Mouse (Mus musculus) ES-Bruce4 (cell line): ENCODE measurements at regions not wholly inside any gene's neighbourhood (a gene's known extent, or its start where the extent isn't known, plus 50 kb on each side); places are given as distances from the start of the nearest gene placed in this dataset.

Source experiments
- H3K27ac ChIP-seq: 2 replicates; pipeline ENCODE4 v1.5.1; 2012; ENCODE audit warnings: low read length, inconsistent platforms; ENCODE audit not compliant: insufficient read depth
- H3K27me3 ChIP-seq: 2 replicates; pipeline ENCODE4 v1.6.1; 2012; ENCODE audit warnings: mild to moderate bottlenecking, low read length, inconsistent platforms; ENCODE audit not compliant: control insufficient read depth, poor library complexity, insufficient read depth, severe bottlenecking
- H3K36me3 ChIP-seq: 2 replicates; pipeline ENCODE4 v1.6.1; 2012; ENCODE audit warnings: inconsistent platforms, mild to moderate bottlenecking, low read length, moderate library complexity; ENCODE audit not compliant: control insufficient read depth, poor library complexity, insufficient read depth, severe bottlenecking
- H3K4me1 ChIP-seq: one replicate; pipeline ENCODE4 v1.8.1; 2011; ENCODE audit warnings: low read length; ENCODE audit not compliant: control insufficient read depth, insufficient read depth
- H3K4me3 ChIP-seq: 2 replicates; pipeline ENCODE4 v1.5.1; 2011; ENCODE audit warnings: low read depth, mild to moderate bottlenecking, low read length
- H3K9ac ChIP-seq: 2 replicates; pipeline ENCODE4 v1.6.1; 2012; ENCODE audit warnings: low read depth, mild to moderate bottlenecking, inconsistent platforms; ENCODE audit not compliant: poor library complexity, severe bottlenecking
- H3K9me3 ChIP-seq: replicated peaks from 2 replicates; pipeline ENCODE4 v1.6.1; 2012; ENCODE audit warnings: mild to moderate bottlenecking, low read length, inconsistent platforms; ENCODE audit not compliant: control insufficient read depth, poor library complexity, insufficient read depth, severe bottlenecking
- CTCF ChIP-seq: IDR thresholded peaks from one replicate; pipeline ENCODE4 v1.8.1; 2011; ENCODE audit warnings: low read depth, low read length
- EP300 ChIP-seq: IDR thresholded peaks from 2 replicates; pipeline ENCODE4 v1.6.1; 2011; ENCODE audit warnings: low read depth, low read length; ENCODE audit not compliant: insufficient read depth
- POLR2A ChIP-seq: IDR thresholded peaks from one replicate; pipeline ENCODE4 v1.8.1; 2011; ENCODE audit warnings: low read length; ENCODE audit not compliant: insufficient read depth

- H3K9ac ChIP-seq = no peak overlapping the region
- no peak overlapping the region for H3K27ac ChIP-seq
- H3K9me3 ChIP-seq = no peaks in the 10 kb centered on the region
- no peaks in the 10 kb centered on the region for H3K36me3 ChIP-seq
- H3K27me3 ChIP-seq = no peaks in the 10 kb centered on the region
- H3K4me3 ChIP-seq = no peak overlapping the region
- TF ChIP-seq CTCF (no peak), EP300 (no peak), POLR2A (no peak)
- H3K4me1 ChIP-seq = no peaks in the 10 kb centered on the region
Observed at GRCm38 (mm10) chr8:127939284-127939985, 419.0 kb upstream of the Nrp1 start.

- Histone ChIP-seq H3K36me3 (no peaks in the 10 kb centered on the region), H3K4me1 (no peaks in the 10 kb centered on the region), H3K9me3 (no peaks in the 10 kb centered on the region), H3K27ac (no peak overlapping the region), H3K27me3 (no peaks in the 10 kb centered on the region), H3K4me3 (no peak overlapping the region), H3K9ac (no peak overlapping the region)
- TF ChIP-seq CTCF (no peak), POLR2A (no peak)
Observed at GRCm38 (mm10) chr8:127939986-127940359, 418.4 kb upstream of the Nrp1 start.

GRCm38 (mm10) chr8:127942319-127942718 is 416.1 kb upstream of the Nrp1 start:
- Histone ChIP-seq H3K27me3 (no peaks in the 10 kb centered on the region), H3K27ac (no peak overlapping the region)
- TF ChIP-seq POLR2A (no peak), CTCF (no peak), EP300 (no peak)

GRCm38 (mm10) chr8:127944955-127945498 is 413.4 kb upstream of the Nrp1 start:
- no peaks in the 10 kb centered on the region for H3K27me3 ChIP-seq
- H3K9me3 ChIP-seq = no peaks in the 10 kb centered on the region
- H3K36me3 ChIP-seq = no peaks in the 10 kb centered on the region
- TF ChIP-seq POLR2A = no peak
- TF ChIP-seq EP300 = no peak
- TF ChIP-seq CTCF = no peak
- H3K27ac ChIP-seq = no peak overlapping the region
- no peaks in the 10 kb centered on the region for H3K4me1 ChIP-seq
- H3K9ac ChIP-seq = no peak overlapping the region
- H3K4me3 ChIP-seq = no peak overlapping the region

More at GRCm38 (mm10) chr8:127942319-127942718, 416.1 kb upstream of the Nrp1 start:
- H3K9me3 ChIP-seq = no peaks in the 10 kb centered on the region
- no peaks in the 10 kb centered on the region for H3K36me3 ChIP-seq
- no peak overlapping the region for H3K9ac ChIP-seq
- H3K4me1 ChIP-seq = no peaks in the 10 kb centered on the region
- H3K4me3 ChIP-seq = no peak overlapping the region

GRCm38 (mm10) chr8:127957571-127957970 is 400.8 kb upstream of the Nrp1 start:
- Histone ChIP-seq H3K4me1 (no peaks in the 10 kb centered on the region), H3K36me3 (no peaks in the 10 kb centered on the region), H3K9me3 (no peaks in the 10 kb centered on the region), H3K27ac (no peak overlapping the region), H3K9ac (no peak overlapping the region), H3K27me3 (no peaks in the 10 kb centered on the region), H3K4me3 (no peak overlapping the region)
- no peak for TF ChIP-seq EP300
- TF ChIP-seq POLR2A = no peak
- TF ChIP-seq CTCF = no peak

GRCm38 (mm10) chr8:127958351-127959044 is 399.9 kb upstream of the Nrp1 start:
- Histone ChIP-seq H3K4me1 (no peaks in the 10 kb centered on the region), H3K9ac (no peak overlapping the region), H3K27ac (no peak overlapping the region), H3K36me3 (no peaks in the 10 kb centered on the region), H3K4me3 (no peak overlapping the region), H3K9me3 (no peaks in the 10 kb centered on the region), H3K27me3 (no peaks in the 10 kb centered on the region)
- TF ChIP-seq EP300 = no peak
- no peak for TF ChIP-seq CTCF
- no peak for TF ChIP-seq POLR2A
